Mouse (Mus musculus) urinary bladder, adult 18-20 months (tissue): ENCODE measurements around the gene Ngf.

Experiments
- DNase-seq, 2 experiments: peaks; one replicate each; pipeline ENCODE4 v3.0.0; 2022; ENCODE audit warnings: low spot score in 2 of 2, mixed read lengths in 2 of 2

Gene Ngf

GRCm38 (mm10) chr3:102507666-102508260 lies 38.0 kb downstream of the Ngf start:
- no peak for DNase-seq

GRCm38 (mm10) chr3:102508455-102508854 lies 38.7 kb downstream of the Ngf start:
- DNase-seq = no peak

- DNase-seq = no peak
Measured at GRCm38 (mm10) chr3:102509601-102510000, 39.9 kb downstream of the Ngf start.

- no peak for DNase-seq
Measured at GRCm38 (mm10) chr3:102516937-102517336, 47.2 kb downstream of the Ngf start.

- no peak for DNase-seq
Measured at GRCm38 (mm10) chr3:102521061-102521460, 51.3 kb downstream of the Ngf start.

- no peak for DNase-seq
Measured at GRCm38 (mm10) chr3:102523711-102524110, 54.0 kb downstream of the Ngf start.

GRCm38 (mm10) chr3:102524951-102525350 lies 55.2 kb downstream of the Ngf start:
- no peak for DNase-seq

- DNase-seq = no peak
Measured at GRCm38 (mm10) chr3:102525856-102526255, 56.1 kb downstream of the Ngf start.

GRCm38 (mm10) chr3:102526481-102526880 lies 56.8 kb downstream of the Ngf start:
- DNase-seq = peak in 1 of 2 experiments; percentile 43

GRCm38 (mm10) chr3:102534744-102535143 lies 65.0 kb downstream of the Ngf start:
- DNase-seq = no peak

GRCm38 (mm10) chr3:102543646-102544045 lies 73.9 kb downstream of the Ngf start:
- DNase-seq = no peak

- DNase-seq = no peak
Measured at GRCm38 (mm10) chr3:102547536-102547935, 77.8 kb downstream of the Ngf start.

GRCm38 (mm10) chr3:102553935-102554670 lies 84.4 kb downstream of the Ngf start:
- no peak for DNase-seq

- DNase-seq = no peak
Measured at GRCm38 (mm10) chr3:102556108-102556507, 86.4 kb downstream of the Ngf start.

GRCm38 (mm10) chr3:102556645-102557044 lies 86.9 kb downstream of the Ngf start:
- no peak for DNase-seq
